Mouse (Mus musculus): ENCODE measurements around the gene Cuedc2. TPM values are rescaled to one million over a fixed set of nuclear protein-coding genes. Genes with fewer than 3 reads are reported as not detected.
A peak's percentile ranks its signal among the peaks of the same experiment; 100 is the strongest.

Gene Cuedc2
- polyA plus RNA-seq, 1 experiment from 2014 or later = 67.3 TPM

DNA sequence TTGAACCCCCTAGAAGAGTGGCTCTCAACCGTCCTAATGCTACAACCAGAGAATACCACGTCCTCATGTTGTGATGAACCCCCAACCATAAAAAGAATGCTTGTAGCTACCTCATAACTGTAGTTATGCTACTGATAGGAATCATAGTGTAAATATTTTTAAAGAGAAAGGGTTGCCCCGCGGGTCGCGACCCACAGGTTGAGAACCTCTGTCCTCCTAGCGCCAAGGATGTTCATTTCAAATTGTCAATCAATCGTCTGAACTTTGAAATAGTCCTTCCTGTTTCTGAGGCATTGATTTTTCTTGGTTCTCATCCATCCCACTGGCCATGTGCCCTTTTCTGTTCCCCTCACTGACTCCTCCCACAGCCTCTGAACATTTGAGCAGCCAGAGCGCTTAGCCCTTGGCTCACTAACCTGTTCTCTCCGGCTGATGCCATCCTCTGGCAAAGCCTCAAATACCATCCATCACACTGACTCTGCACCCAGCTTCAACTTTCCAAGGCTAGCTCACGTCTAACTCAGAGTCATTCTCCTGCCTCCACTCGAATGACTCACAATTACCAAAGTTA is 47.9 kb downstream of the Cuedc2 start:
- Histone ChIP-seq H3K9ac (ENCODE audit: low read depth, low read length) (no peak overlapping the region), H3K36me3 (ENCODE audit: control insufficient read depth, insufficient read depth) (no peaks in the 10 kb centered on the region), H3K4me1 (ENCODE audit: control insufficient read depth, low read depth, low read length) (no peaks in the 10 kb centered on the region), H3K27ac (ENCODE audit: low read length) (no peak overlapping the region), H3K4me3 (ENCODE audit: low read depth, low read length) (no peak overlapping the region), H3K4me2 (ENCODE audit: low read depth, low read length) (no peak overlapping the region), H3K9me3 (replicated peaks; ENCODE audit: control insufficient read depth, low read length) (no peaks in the 10 kb centered on the region), H3K27me3 (ENCODE audit: control insufficient read depth, insufficient read depth, low read depth, low read length) (peaks cover 6% of the 10 kb centered on the region)
- WGBS (ENCODE audit: insufficient replicate concordance) = 44% methylated on average over 12 of the region's 12 CpGs
- ATAC-seq (ENCODE audit: low read depth) = no peak

DNA sequence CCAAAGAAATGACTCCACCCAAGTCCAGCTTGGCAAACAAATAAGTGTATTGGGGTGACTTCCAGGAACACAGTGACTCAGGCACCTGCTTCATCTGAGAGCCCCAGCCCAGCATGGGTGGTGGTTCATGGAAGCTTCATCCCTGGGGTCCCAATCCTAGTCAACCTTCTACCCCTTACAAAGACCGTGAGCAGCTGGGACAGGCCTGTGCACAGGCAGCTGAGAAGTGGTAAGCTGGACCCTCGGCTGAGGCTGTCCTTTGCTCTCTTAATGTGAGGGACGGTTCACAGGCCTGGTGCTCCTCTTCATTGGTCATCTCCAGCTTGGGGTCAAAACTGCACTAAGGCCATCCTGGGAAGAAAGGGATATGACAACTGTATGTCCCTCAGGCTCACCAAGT is 50.9 kb downstream of the Cuedc2 start:
- no peak overlapping the region for H3K27ac ChIP-seq (ENCODE audit: low read length)
- H3K9me3 ChIP-seq (replicated peaks; ENCODE audit: control insufficient read depth, low read length) = no peaks in the 10 kb centered on the region
- peaks cover 18% of the 10 kb centered on the region for H3K36me3 ChIP-seq (ENCODE audit: control insufficient read depth, insufficient read depth)
- 85% methylated on average over 3 of the region's 3 CpGs for WGBS (ENCODE audit: insufficient replicate concordance)
- peaks cover 3% of the 10 kb centered on the region for H3K27me3 ChIP-seq (ENCODE audit: control insufficient read depth, insufficient read depth, low read depth, low read length)
- no peak overlapping the region for H3K9ac ChIP-seq (ENCODE audit: low read depth, low read length)
- H3K4me1 ChIP-seq (ENCODE audit: control insufficient read depth, low read depth, low read length) = no peaks in the 10 kb centered on the region
- no peak overlapping the region for H3K4me3 ChIP-seq (ENCODE audit: low read depth, low read length)
- H3K4me2 ChIP-seq (ENCODE audit: low read depth, low read length) = no peak overlapping the region
- no peak for ATAC-seq (ENCODE audit: low read depth)

DNA sequence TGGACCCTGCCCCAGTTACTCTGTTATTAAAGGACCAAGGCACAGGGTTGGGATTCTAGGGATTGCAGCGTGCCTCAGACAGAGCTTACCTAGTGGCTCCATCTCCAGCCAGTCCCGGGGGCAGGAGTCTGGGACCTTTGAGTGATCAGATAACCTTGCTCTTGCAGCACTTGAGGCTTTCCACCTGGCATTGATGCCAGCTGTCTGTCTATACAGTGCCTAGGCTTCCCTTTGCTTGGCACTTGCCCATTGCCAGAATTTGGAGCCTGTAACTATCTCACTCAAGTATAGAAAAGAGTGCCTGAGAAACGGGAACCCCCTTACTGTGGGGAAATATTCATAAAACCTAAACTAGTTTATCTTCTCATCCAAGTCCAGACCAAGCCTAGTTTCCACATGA is 51.6 kb downstream of the Cuedc2 start:
- 70% methylated on average over 3 of the region's 3 CpGs for WGBS (ENCODE audit: insufficient replicate concordance)
- no peak for ATAC-seq (ENCODE audit: low read depth)
- H3K27ac ChIP-seq (ENCODE audit: low read length) = no peak overlapping the region

DNA sequence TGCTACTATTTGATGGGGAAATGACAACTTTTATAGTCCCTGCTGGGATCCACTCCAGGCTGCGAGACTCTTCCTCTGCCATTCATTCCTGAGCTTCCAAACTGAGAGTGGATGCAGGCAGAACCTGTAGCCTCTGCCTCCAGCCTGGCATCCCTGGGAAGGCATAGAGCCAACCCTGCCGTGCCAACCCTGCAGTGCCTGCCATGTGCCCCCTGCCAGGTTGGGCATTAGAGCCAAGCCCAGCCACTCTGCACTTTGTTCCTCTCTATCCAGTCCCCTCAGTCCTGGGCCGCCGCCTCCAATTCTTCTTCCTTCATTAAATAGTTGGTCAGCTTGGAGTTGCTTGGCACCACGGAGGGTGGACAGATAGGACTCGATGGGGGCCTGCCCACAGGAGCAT is 52.5 kb downstream of the Cuedc2 start:
- ATAC-seq (ENCODE audit: low read depth) = no peak
- no peak overlapping the region for H3K9ac ChIP-seq (ENCODE audit: low read depth, low read length)
- H3K4me2 ChIP-seq (ENCODE audit: low read depth, low read length) = no peak overlapping the region
- H3K27me3 ChIP-seq (ENCODE audit: control insufficient read depth, insufficient read depth, low read depth, low read length) = no peaks in the 10 kb centered on the region
- H3K9me3 ChIP-seq (replicated peaks; ENCODE audit: control insufficient read depth, low read length) = no peaks in the 10 kb centered on the region
- 87% methylated on average over 6 of the region's 6 CpGs for WGBS (ENCODE audit: insufficient replicate concordance)
- H3K4me1 ChIP-seq (ENCODE audit: control insufficient read depth, low read depth, low read length) = no peaks in the 10 kb centered on the region
- peaks cover 30% of the 10 kb centered on the region for H3K36me3 ChIP-seq (ENCODE audit: control insufficient read depth, insufficient read depth)
- H3K27ac ChIP-seq (ENCODE audit: low read length) = no peak overlapping the region
- no peak overlapping the region for H3K4me3 ChIP-seq (ENCODE audit: low read depth, low read length)

More for the DNA sequence above, 51.6 kb downstream of the Cuedc2 start:
- H3K27me3 ChIP-seq (ENCODE audit: control insufficient read depth, insufficient read depth, low read depth, low read length) = no peaks in the 10 kb centered on the region
- H3K36me3 ChIP-seq (ENCODE audit: control insufficient read depth, insufficient read depth) = peaks cover 24% of the 10 kb centered on the region
- no peaks in the 10 kb centered on the region for H3K9me3 ChIP-seq (replicated peaks; ENCODE audit: control insufficient read depth, low read length)
- no peak overlapping the region for H3K4me3 ChIP-seq (ENCODE audit: low read depth, low read length)
- no peak overlapping the region for H3K4me2 ChIP-seq (ENCODE audit: low read depth, low read length)
- no peaks in the 10 kb centered on the region for H3K4me1 ChIP-seq (ENCODE audit: control insufficient read depth, low read depth, low read length)
- no peak overlapping the region for H3K9ac ChIP-seq (ENCODE audit: low read depth, low read length)

- Histone ChIP-seq H3K9me3 (replicated peaks; ENCODE audit: control insufficient read depth, low read length) (no peaks in the 10 kb centered on the region), H3K27ac (ENCODE audit: low read length) (no peak overlapping the region), H3K4me2 (ENCODE audit: low read depth, low read length) (no peak overlapping the region), H3K4me3 (ENCODE audit: low read depth, low read length) (no peak overlapping the region), H3K36me3 (ENCODE audit: control insufficient read depth, insufficient read depth) (peaks cover 30% of the 10 kb centered on the region), H3K4me1 (ENCODE audit: control insufficient read depth, low read depth, low read length) (no peaks in the 10 kb centered on the region), H3K27me3 (ENCODE audit: control insufficient read depth, insufficient read depth, low read depth, low read length) (no peaks in the 10 kb centered on the region), H3K9ac (ENCODE audit: low read depth, low read length) (no peak overlapping the region)
- 74% methylated on average over 7 of the region's 7 CpGs for WGBS (ENCODE audit: insufficient replicate concordance)
- ATAC-seq (ENCODE audit: low read depth) = no peak
Measured at GRCm38 (mm10) chr19:46285631-46286030, 52.9 kb downstream of the Cuedc2 start.

DNA sequence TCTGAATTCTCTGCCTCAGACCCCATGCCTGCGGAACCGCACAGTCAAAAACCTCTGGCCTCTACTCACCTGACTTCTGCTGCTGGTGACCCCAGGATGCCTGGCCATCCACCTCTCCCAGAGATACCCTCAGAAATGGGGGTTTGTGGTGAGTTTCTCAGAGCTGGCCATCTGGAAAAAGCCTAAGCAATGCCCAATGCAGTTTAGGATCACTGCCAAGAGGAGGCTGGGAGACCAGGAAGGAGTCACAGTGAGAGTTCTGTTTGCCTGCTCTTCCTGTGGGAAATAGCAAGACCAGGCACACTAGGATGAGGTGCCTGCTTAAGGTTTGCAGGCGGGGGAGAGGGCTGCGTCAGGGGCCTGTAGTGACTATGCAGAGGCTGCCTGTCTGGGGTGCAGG is 53.8 kb downstream of the Cuedc2 start:
- 79% methylated on average over 4 of the region's 4 CpGs for WGBS (ENCODE audit: insufficient replicate concordance)
- no peak overlapping the region for H3K4me3 ChIP-seq (ENCODE audit: low read depth, low read length)
- ATAC-seq (ENCODE audit: low read depth) = no peak
- H3K27ac ChIP-seq (ENCODE audit: low read length) = no peak overlapping the region
- H3K4me2 ChIP-seq (ENCODE audit: low read depth, low read length) = no peak overlapping the region
- no peaks in the 10 kb centered on the region for H3K9me3 ChIP-seq (replicated peaks; ENCODE audit: control insufficient read depth, low read length)
- H3K4me1 ChIP-seq (ENCODE audit: control insufficient read depth, low read depth, low read length) = no peaks in the 10 kb centered on the region
- H3K27me3 ChIP-seq (ENCODE audit: control insufficient read depth, insufficient read depth, low read depth, low read length) = no peaks in the 10 kb centered on the region
- H3K36me3 ChIP-seq (ENCODE audit: control insufficient read depth, insufficient read depth) = peaks cover 30% of the 10 kb centered on the region
- no peak overlapping the region for H3K9ac ChIP-seq (ENCODE audit: low read depth, low read length)

DNA sequence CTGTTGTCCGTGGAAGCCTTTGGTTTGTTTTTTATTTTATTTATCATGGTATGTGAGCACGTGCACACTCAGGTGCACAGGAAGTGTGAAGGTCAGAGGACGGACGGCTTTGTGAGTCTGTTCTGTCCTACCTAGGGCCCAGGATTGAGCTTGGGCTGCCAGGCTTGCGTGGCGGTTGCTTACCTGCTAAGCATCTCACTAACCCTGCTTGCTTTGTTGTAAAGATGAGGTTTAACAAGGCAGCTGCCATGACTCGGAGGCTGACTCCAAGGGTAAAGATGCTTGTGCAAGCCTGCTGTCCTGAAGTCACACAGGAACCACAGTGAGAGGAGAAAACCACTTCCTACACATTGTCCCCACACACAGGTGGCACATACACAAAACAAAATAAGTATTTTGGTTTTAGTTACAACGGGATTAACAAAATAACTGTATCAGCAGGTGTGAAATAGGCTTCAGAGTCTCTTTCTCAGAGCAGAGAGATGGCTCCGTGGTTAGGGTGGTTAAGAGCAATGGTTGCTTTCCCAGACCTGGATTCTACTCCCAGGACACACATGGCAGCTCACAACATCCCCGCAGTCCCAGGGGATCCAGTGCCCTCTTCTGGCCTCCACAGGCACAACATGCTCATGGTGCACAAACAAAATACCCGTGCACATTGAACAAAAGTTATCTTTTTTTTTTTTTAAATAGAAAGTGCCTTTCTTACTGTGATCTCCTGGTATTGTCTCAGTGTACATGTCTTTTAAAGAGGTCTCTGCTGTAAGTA is 56.2 kb downstream of the Cuedc2 start:
- H3K9me3 ChIP-seq (replicated peaks; ENCODE audit: control insufficient read depth, low read length) = no peaks in the 10 kb centered on the region
- no peak overlapping the region for H3K27ac ChIP-seq (ENCODE audit: low read length)
- H3K4me1 ChIP-seq (ENCODE audit: control insufficient read depth, low read depth, low read length) = no peaks in the 10 kb centered on the region
- no peak overlapping the region for H3K4me3 ChIP-seq (ENCODE audit: low read depth, low read length)
- H3K36me3 ChIP-seq (ENCODE audit: control insufficient read depth, insufficient read depth) = peaks cover 30% of the 10 kb centered on the region
- no peak for ATAC-seq (ENCODE audit: low read depth)
- no peaks in the 10 kb centered on the region for H3K27me3 ChIP-seq (ENCODE audit: control insufficient read depth, insufficient read depth, low read depth, low read length)
- WGBS (ENCODE audit: insufficient replicate concordance) = 82% methylated on average over 11 of the region's 11 CpGs
- H3K9ac ChIP-seq (ENCODE audit: low read depth, low read length) = no peak overlapping the region
- H3K4me2 ChIP-seq (ENCODE audit: low read depth, low read length) = no peak overlapping the region

MicroRNAs encoded within 50 kb of the gene (microRNA counts, 519-probe panel; counts per million panel counts)
- 2,625 counts per million, percentile 72 among the panel's probes with 10 or more counts for microRNA mmu-miR-146b

Small RNAs within 50 kb of the gene (microRNA-seq; reads per million reads assigned to microRNA genes)
- gene Mir146b = 2.5 reads per million, percentile 4 among the genes with 10 or more reads in this experiment

Other genes with a start within 250 kb of the Cuedc2 start
- 0.06 and 0.19 TPM in 2 replicates for gene Elovl3, start 206.8 kb downstream of the Cuedc2 start, polyA plus RNA-seq (2015; fragmentation: Nextera tagmentation; extraction: Ambion mirVana)
- 0.14 TPM in 1 of 2 replicates, not detected in the other for gene Pitx3, start 190.4 kb downstream of the Cuedc2 start, polyA plus RNA-seq (2015; fragmentation: Nextera tagmentation; extraction: Ambion mirVana)
- 14.8 and 15.3 TPM in 2 replicates for gene Gbf1, start 186.2 kb downstream of the Cuedc2 start, polyA plus RNA-seq (2015; fragmentation: Nextera tagmentation; extraction: Ambion mirVana)
- gene Nfkb2, start 34.4 kb downstream of the Cuedc2 start, polyA plus RNA-seq (2015; fragmentation: Nextera tagmentation; extraction: Ambion mirVana) = 3.0 and 3.8 TPM in 2 replicates
- 3.3 TPM in 2 replicates for gene Psd, start 11.5 kb downstream of the Cuedc2 start, polyA plus RNA-seq (2015; fragmentation: Nextera tagmentation; extraction: Ambion mirVana)
- gene Fbxl15, start 10.5 kb downstream of the Cuedc2 start, polyA plus RNA-seq (2015; fragmentation: Nextera tagmentation; extraction: Ambion mirVana) = 11.1 and 11.6 TPM in 2 replicates
- 11.2 and 13.8 TPM in 2 replicates for gene Mfsd13a, start 2.4 kb upstream of the Cuedc2 start, polyA plus RNA-seq (2015; fragmentation: Nextera tagmentation; extraction: Ambion mirVana)
- 0.36 and 0.40 TPM in 2 replicates for gene 2310034G01Rik, start 11.6 kb upstream of the Cuedc2 start, polyA plus RNA-seq (2015; fragmentation: Nextera tagmentation; extraction: Ambion mirVana)
- 45.2 and 48.6 TPM in 2 replicates for gene Actr1a, start 57.0 kb upstream of the Cuedc2 start, polyA plus RNA-seq (2015; fragmentation: Nextera tagmentation; extraction: Ambion mirVana)
- gene Sufu, start 58.2 kb upstream of the Cuedc2 start, polyA plus RNA-seq (2015; fragmentation: Nextera tagmentation; extraction: Ambion mirVana) = 5.0 and 5.7 TPM in 2 replicates
- 7.7 and 10.5 TPM in 2 replicates for gene Trim8, start 163.0 kb upstream of the Cuedc2 start, polyA plus RNA-seq (2015; fragmentation: Nextera tagmentation; extraction: Ambion mirVana)
- 23.6 and 27.1 TPM in 2 replicates for gene Arl3, start 234.5 kb upstream of the Cuedc2 start, polyA plus RNA-seq (2015; fragmentation: Nextera tagmentation; extraction: Ambion mirVana)
- 33.4 and 37.6 TPM in 2 replicates for gene Sfxn2, start 234.7 kb upstream of the Cuedc2 start, polyA plus RNA-seq (2015; fragmentation: Nextera tagmentation; extraction: Ambion mirVana)